Mouse (Mus musculus) CD8-positive naive resting alpha-beta T cell, adult 2 months (primary cell): ENCODE results near the gene Dhx16.

Source experiments
- DNase-seq, 2 experiments: peaks; one replicate each; pipeline ENCODE4 v3.0.0; 2022; ENCODE audit warnings: low read depth in 2 of 2, low spot score in 2 of 2

Dhx16 gene

GRCm38 (mm10) chr17:35896781-35897643 lies 17.4 kb downstream of the Dhx16 start, which contains the start of gene 2310061I04Rik:
TSS of gene 2310061I04Rik (minus strand) at chr17:35897431.
- peak; percentile 87 for DNase-seq

- DNase-seq, result no peak
Measured at GRCm38 (mm10) chr17:35897644-35898573, 18.3 kb downstream of the Dhx16 start.

- DNase-seq, result no peak
Measured at GRCm38 (mm10) chr17:35900636-35901035, 21.0 kb downstream of the Dhx16 start.

- DNase-seq, result no peak
Measured at GRCm38 (mm10) chr17:35903343-35903991, 23.8 kb downstream of the Dhx16 start.

GRCm38 (mm10) chr17:35903992-35904355 lies 24.4 kb downstream of the Dhx16 start:
- DNase-seq, result no peak

- DNase-seq, result no peak
Measured at GRCm38 (mm10) chr17:35905587-35905986, 26.0 kb downstream of the Dhx16 start.

GRCm38 (mm10) chr17:35907609-35908008 lies 28.0 kb downstream of the Dhx16 start:
- DNase-seq, result peak in 1 of 2 experiments; percentile 16

GRCm38 (mm10) chr17:35909186-35909918 lies 29.7 kb downstream of the Dhx16 start:
- DNase-seq, result no peak

GRCm38 (mm10) chr17:35909919-35910369 lies 30.3 kb downstream of the Dhx16 start, which contains the start of gene Atat1:
TSS of gene Atat1 (minus strand) at chr17:35910075.
- DNase-seq, result peak; percentile 93 to 98

GRCm38 (mm10) chr17:35914975-35915374 lies 35.4 kb downstream of the Dhx16 start:
- DNase-seq, result no peak

GRCm38 (mm10) chr17:35915538-35916296 lies 36.1 kb downstream of the Dhx16 start:
- no peak for DNase-seq

- DNase-seq, result peak; percentile 98 to 100
Measured at GRCm38 (mm10) chr17:35916297-35917142, 36.9 kb downstream of the Dhx16 start, which contains the start of the genes Mrps18b and Ppp1r10. TSS of gene Mrps18b (minus strand) at chr17:35916389. TSS of gene Ppp1r10 (plus strand) at chr17:35916434.

- no peak for DNase-seq
Measured at GRCm38 (mm10) chr17:35917143-35917462, 37.5 kb downstream of the Dhx16 start.

- DNase-seq, result peak; percentile 48 to 58
Measured at GRCm38 (mm10) chr17:35917463-35918251, 38.0 kb downstream of the Dhx16 start.

- DNase-seq, result peak; percentile 37 to 51
Measured at GRCm38 (mm10) chr17:35918276-35919059, 38.8 kb downstream of the Dhx16 start.

GRCm38 (mm10) chr17:35919060-35919715 lies 39.6 kb downstream of the Dhx16 start:
- DNase-seq, result peak; percentile 86 to 92
